Mouse (Mus musculus) 3134 (cell line): ENCODE data around the gene Ric8b.

Experiments
- DNase-seq: peaks from one replicate; pipeline ENCODE4 v3.0.0-alpha.2; 2011; ENCODE audit warnings: low spot score; ENCODE audit not compliant: insufficient read length; ENCODE audit errors: extremely low read depth

The Ric8b gene

GRCm38 (mm10) chr10:84909021-84909801 lies 8.2 kb upstream of the Ric8b start:
- no peak for DNase-seq

- no peak for DNase-seq
Measured at GRCm38 (mm10) chr10:84910194-84910593, 7.2 kb upstream of the Ric8b start.

- DNase-seq, result no peak
Measured at GRCm38 (mm10) chr10:84910758-84911384, 6.5 kb upstream of the Ric8b start.

GRCm38 (mm10) chr10:84913148-84913547 lies 4.3 kb upstream of the Ric8b start:
- DNase-seq, result no peak

GRCm38 (mm10) chr10:84915476-84915875 lies 1.9 kb upstream of the Ric8b start:
- no peak for DNase-seq

- DNase-seq, result no peak
Measured at GRCm38 (mm10) chr10:84917731-84918095, 297 bp downstream of the Ric8b start.

- DNase-seq, result no peak
Measured at GRCm38 (mm10) chr10:84926336-84926735, 8.9 kb downstream of the Ric8b start.

GRCm38 (mm10) chr10:84926885-84927284 lies 9.5 kb downstream of the Ric8b start:
- DNase-seq, result no peak

GRCm38 (mm10) chr10:84928465-84928864 lies 11.0 kb downstream of the Ric8b start:
- no peak for DNase-seq

GRCm38 (mm10) chr10:84935553-84936209 lies 18.3 kb downstream of the Ric8b start:
- DNase-seq, result no peak

- DNase-seq, result no peak
Measured at GRCm38 (mm10) chr10:84936832-84937515, 19.6 kb downstream of the Ric8b start.

GRCm38 (mm10) chr10:84938094-84938820 lies 20.8 kb downstream of the Ric8b start:
- no peak for DNase-seq

GRCm38 (mm10) chr10:84938886-84939285 lies 21.5 kb downstream of the Ric8b start:
- DNase-seq, result no peak

GRCm38 (mm10) chr10:84940356-84940755 lies 22.9 kb downstream of the Ric8b start:
- no peak for DNase-seq

GRCm38 (mm10) chr10:84945692-84946091 lies 28.3 kb downstream of the Ric8b start:
- no peak for DNase-seq

- no peak for DNase-seq
Measured at GRCm38 (mm10) chr10:84948970-84949683, 31.7 kb downstream of the Ric8b start.

GRCm38 (mm10) chr10:84949684-84950010 lies 32.2 kb downstream of the Ric8b start:
- no peak for DNase-seq

GRCm38 (mm10) chr10:84950384-84950783 lies 33.0 kb downstream of the Ric8b start:
- no peak for DNase-seq

- DNase-seq, result no peak
Measured at GRCm38 (mm10) chr10:84954236-84954635, 36.8 kb downstream of the Ric8b start.

- DNase-seq, result no peak
Measured at GRCm38 (mm10) chr10:84956173-84956572, 38.8 kb downstream of the Ric8b start.
